Mouse (Mus musculus) erythroblast, adult 5-6 weeks (primary cell): ENCODE results near the gene Dlgap3. TPM values are rescaled to one million over a fixed set of nuclear protein-coding genes. Genes with fewer than 3 reads are reported as not detected.

Experiments used
- ATAC-seq: replicated peaks from 2 replicates; pipeline ENCODE4 v1.8.0; 2016; ENCODE audit warnings: moderate number of reproducible peaks, mild to moderate bottlenecking, moderate TSS enrichment, inconsistent platforms; ENCODE audit not compliant: poor library complexity, low FRiP score, severe bottlenecking
- total RNA-seq, 2 experiments: library from RNA; stranded (forward) in 1 of 2; stranded (reverse) in 1 of 2; fragments of 150-400 nt in 1 of 2; fragments of 200-764, 138-1000 nt in 1 of 2; gene quantifications; 2 replicates each; pipeline versions ENCODE4 v1.2.3 to v1.2.4; 2015 to 2017; ENCODE audit warnings: low replicate concordance in 2 of 2

Dlgap3 gene
- total RNA-seq, 2 experiments from 2014 or later = not detected

DNA sequence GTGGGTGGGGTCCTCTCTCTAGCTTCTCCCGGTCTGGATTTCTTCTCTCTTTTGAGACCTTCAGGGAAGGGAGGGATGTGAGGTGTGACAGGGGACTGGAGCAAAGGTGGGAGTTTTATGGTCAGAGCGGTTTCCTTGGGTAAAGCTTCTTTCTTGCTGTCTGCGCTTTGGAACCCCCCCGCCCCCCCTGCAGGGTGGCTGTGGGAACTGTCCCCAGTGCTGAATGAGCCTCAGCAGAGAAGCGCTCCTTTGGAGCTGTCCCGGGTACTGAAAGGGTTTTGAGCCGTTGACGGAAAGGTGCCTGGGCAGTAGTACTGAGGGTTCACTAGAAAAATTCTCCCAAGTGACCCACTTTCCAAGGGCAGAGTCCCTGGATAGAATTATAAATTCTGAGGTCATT lies 4.5 kb downstream of the Dlgap3 start:
- no peak for ATAC-seq

DNA sequence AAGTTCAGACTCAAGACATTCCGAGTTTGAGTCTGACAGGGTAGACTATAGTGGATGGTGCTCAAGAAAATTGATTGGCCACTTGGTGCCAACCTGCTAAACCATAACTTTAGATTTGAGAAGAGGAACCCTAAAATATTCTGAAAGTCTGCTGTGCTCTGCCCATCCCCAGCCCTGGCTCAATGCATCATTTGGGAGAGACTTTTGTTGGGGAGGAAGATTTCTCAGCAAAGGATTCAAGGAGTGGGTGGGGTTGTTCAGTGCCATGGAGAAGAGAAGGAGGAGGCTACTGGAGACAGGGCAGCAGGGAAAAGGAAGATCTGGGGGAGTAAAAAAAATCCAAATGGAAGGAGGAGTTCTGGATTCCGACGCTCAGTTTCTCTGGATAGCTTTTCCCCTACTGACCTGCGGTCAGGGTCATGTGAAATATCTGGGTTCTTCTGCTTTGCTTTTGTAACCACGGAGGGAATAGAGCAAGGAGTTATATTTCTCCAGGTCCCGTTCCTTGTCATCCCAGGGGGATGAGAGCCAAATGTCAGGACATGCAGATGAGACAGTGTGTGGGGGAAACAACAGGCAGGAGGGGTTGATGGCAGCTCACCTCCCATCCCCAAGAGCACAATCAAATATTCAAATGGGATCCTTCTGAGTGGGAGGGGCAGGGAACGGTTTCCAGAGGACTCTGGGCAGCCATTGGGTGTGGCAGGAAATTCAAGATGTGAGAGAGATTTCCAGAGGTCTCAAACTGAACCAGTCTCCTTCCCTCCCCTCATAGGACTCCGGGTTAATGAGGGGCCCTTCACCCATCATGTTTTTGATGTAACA lies 5.3 kb downstream of the Dlgap3 start:
- no peak for ATAC-seq

DNA sequence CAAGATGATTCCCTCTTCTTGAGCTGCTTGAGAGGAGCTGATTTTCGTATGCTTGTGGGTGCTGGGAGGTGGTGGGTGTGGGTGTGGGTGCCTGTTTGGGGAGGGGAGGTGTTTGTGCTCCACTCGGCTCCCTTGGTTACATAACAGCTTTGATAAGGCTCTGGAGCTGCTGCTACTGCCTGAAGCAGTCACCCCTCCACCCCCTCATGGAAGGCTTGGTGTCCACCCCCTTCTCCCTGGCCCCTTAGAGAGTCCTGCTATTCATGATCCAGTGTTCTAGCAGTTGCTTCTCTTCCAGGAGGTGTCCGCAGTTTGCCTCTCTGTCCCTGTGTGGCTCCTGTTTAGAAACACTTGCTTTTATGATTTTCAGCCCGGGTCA lies 5.9 kb downstream of the Dlgap3 start:
- no peak for ATAC-seq

DNA sequence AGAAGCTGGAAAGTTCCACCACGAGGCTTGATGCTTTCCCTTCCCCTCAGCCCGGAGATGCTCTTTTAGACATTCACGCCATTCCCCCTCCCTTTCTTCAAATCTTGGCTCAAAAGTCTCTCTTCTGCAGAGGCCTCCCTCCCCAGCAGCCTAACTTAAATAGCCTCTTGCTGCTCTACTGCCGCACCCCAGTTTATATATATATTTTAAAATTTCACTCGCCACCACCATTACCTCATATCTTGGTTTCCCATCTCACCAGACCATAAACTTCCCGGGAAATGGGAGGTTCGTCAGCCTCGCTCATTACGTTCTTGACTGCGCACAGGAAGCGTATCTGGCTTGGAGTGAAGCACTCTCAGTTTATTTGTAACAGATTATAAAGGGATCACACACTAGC lies 9.0 kb downstream of the Dlgap3 start:
- no peak for ATAC-seq

DNA sequence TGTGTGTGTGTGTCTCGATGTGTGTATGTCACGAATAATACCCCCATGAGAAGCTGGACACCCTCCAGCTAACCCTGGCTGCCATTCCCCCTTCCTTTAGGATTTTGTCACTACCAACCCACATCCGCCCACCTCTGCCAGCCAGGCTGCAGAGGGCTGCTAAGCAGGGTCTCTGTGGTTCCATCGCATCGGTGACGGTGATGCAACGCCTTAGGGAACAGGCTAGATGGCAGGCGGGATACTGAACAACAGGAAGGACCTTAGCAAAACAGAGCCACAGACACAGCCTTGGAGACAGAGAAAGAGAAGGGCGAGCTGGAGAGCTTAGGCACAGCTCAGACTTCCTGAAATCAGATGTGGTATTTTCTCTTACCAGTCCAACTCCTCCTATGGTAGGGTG lies 9.7 kb downstream of the Dlgap3 start:
- ATAC-seq = no peak

DNA sequence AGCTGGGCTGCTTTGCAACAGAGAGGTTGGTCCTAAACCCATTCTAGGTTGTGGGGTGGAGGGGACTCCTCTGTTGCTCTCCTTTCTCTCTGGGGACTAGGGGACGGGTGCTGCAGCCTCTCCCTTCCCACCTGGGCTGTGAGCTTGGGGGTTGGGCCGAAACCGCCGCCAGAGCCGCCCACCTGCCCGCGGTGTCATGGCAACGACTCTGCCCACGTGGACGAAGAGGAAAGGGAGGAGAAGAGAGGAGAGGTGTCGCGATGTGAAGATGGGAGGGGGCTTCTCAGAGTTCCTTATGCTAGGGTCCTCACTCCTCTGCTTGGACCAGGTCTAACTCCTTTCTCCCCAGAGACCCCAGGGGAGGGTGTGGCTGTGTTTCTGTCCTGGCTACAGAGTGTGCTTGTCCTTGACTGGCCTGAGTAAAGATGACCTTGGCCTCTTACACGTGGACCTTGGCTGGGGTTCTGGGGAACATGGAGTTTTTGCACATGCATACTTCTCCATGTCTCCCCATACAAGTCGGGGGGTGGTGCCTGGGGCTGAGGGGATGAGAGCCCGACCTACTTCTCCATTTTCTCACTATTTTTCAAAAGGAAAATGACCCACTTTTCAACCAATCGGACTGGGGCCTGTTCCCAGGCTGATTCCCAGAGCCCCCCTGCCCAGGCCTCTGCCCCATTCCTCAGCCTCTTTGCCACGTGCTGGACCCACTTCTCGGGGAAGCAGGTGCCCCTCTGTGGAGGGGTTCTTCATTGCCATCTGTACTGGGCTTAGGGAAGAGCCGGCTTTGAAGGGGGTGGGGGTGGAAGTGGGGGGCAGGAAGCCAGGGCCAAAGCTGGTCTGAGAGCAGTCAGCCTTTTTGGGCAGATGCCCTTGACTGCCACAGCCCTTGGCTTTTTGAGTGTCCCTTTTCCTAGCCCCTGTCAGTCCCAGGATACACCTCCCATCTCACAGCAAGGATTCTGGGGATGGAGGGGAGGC lies 10.8 kb downstream of the Dlgap3 start:
- no peak for ATAC-seq

DNA sequence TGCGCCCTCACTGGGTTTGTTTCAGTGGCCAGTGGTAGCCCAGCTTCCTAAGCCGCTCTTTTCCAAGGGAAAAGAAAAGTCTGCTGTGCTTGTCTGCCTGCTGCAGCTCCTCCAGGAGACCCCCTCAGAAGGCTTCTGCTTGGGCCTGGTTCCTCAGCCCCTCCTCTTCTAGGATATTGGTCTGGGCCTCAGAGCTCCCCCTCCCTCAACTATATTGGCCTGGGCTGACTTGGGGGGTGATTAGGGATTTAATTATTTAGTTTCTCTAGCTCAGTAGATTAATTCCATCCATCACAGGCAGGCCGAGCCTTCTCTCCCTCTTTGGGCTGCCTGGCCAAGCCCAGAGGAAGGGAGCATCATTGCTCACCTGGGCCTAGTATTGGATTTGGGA lies 11.4 kb downstream of the Dlgap3 start:
- ATAC-seq = no peak

DNA sequence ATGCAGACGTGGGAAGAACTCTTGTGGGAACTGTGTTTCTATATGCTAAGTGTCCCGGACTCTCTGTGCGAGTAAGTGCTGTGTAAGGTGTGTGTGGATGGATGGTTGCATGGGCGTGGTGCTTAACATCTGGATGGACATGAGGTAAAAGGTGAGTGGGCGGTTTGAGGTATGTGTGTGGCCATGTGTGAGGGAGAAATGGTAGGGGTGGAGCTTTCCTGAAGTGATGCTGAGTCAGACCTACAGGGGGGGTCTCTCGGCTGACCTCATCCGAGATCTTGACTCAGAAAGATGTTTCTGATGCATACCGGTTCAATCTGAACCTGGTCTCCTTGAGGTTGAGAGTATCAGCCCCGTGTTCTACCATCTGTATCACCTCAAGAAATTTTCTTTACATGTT lies 12.0 kb downstream of the Dlgap3 start:
- no peak for ATAC-seq

DNA sequence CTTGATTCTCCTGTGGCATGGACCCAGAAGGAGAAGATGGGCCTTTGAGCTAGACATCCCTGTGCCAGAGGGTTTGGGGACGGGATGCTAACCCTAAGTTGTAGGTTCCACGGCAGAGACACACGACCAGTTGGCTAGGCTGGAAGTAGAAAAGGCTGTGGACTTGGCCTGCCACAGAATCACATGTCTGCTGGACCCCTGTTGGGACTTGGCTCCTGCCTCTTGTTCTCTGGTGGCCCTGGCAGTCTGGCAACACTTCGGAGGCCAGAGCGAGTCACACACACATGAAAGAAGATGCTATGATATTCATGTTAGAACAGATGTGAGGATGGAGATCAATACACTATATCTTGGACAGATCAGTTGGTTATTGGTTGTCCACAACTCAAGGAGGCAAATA lies 14.9 kb downstream of the Dlgap3 start:
- no peak for ATAC-seq

DNA sequence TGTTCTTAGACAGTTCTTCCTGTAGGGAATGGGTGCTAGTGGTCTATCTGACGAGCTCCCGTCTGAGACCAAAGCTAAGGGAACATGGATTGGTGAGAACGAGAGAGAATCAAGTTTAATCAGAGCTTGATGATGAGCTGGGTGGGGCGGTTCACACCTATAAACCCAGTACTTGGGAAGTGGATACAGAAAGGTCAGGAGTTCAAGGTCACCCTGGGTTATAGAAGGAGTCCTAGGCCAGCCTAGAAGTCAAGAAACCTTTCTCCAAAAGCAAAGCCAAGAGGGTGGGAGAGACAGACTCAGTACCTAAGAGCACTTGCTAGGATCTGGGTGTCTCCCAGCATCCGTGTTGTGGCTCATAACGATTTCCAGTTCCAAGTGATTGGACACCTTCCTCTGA lies 21.9 kb downstream of the Dlgap3 start:
- ATAC-seq = no peak

DNA sequence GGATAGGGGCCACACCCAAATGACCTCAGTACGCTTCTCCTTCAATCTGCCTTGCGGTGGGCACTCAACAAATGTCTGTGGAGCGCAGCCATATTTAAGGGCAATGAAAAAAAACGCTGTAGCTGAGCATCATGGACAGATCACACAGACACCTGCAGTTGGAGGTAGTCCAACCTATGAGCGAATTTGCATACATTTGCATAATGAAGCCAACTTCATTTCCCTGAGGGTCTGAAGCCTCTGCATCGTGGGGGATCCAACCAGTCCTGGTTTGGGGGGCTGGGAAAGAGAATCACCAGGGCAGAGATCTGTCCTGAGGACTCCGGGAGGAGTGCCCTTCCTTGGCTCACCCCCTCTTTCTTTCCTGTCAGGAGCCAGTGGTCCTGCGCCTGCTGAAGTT lies 23.7 kb downstream of the Dlgap3 start:
- ATAC-seq = no peak

DNA sequence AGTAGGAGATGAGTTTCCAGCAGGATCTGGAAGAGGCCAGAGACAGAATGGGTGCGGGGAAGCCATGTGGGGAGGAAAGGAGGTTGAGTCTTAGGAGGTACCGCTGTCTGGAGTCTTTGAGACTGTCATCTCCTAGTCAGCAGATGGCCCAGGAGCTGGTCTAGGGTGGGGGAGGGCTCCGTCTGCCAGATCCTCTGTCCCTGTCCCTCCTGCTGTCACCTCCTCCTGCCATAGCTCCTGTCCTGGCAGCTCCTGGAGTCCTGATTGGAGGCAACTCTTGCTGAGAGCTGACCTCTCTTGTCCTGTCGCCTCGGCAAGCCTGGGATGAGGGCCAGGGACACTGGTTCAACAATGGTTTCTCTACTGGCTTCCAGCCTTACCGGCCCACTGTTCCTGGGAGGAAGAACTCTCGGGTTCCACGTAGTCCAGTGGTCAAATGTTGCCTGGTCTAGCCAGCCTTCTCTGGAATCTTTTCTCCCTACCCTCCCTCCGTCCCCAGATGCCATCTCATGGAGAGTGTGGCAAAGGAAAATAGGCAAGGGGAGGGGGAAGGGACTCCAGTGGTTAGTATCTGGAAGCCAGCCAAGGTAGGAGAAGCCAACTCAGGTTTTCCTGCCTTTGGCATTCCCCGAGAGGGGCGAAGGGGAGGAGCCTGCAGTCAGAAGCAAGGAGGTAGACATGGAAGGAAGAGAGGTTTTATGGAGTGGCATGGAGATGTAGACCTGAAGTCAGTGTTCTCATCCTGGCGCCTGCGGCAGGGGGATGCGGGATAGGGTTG lies 24.6 kb downstream of the Dlgap3 start:
- no peak for ATAC-seq

DNA sequence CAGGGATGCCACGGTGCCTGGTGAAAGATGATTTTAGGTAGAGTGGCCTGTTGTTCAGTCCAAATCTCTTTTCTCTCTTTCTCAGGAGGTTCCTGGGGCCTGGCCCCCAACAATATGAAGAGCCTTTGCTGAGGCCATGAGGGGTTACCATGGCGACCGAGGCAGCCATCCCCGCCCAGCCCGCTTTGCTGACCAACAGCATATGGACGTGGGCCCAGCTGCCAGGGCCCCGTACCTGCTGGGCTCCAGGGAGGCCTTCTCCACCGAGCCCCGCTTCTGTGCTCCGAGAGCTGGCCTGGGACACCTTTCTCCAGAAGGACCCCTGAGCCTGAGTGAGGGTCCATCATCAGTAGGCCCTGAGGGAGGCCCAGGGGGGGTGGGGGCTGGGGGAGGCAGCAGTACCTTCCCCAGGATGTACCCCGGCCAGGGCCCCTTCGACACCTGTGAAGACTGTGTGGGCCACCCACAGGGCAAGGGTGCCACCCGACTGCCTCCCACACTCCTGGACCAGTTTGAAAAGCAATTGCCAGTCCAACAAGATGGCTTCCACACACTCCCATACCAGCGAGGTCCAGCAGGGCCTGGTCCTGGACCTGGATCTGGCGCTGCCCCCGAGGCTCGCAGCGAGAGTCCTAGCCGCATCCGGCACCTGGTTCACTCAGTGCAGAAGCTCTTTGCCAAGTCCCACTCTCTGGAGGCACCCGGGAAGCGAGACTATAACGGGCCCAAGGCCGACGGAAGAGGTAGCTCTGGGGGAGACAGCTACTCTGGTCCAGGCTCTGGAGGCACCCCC lies 25.7 kb downstream of the Dlgap3 start:
- no peak for ATAC-seq

DNA sequence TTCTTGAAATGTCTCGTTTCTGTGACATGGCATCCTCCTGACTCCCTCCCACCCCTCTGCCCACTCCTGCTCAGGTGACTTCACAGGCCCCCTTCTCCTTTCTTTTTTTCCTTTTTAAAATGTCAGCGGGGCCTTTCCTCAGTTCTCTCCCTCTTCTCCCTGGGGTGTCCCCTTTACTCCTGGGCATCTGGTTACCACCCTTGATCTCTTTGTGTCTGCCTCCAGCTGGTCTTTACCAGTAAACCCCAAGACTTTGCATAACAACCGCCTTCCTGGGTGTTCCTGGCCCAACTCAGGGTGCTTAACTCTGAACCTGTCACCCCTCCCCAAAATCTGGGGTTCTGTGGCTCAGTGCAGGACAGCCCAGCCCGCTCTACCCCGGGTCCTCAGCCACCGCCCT lies 29.6 kb downstream of the Dlgap3 start:
- ATAC-seq = no peak

DNA sequence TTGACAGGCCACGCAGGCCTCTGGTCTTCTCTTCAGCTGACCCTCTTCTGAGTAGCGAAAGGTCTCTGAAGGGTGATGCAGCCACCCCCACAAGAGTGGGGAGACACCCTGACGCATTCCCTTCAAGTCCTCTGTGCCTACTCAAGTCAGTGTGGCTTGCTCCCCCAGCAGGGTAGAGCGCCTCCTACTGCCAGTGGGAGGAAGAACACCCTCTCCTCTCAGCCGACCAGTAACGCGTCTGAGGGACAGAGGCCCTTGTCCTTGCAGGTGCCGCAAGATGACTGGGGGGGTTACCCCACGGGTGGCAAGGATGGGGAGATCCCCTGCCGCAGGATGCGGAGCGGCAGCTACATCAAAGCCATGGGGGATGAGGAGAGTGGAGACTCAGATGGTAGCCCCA lies 30.4 kb downstream of the Dlgap3 start:
- no peak; the same call in 1 of the 2 replicates for ATAC-seq

DNA sequence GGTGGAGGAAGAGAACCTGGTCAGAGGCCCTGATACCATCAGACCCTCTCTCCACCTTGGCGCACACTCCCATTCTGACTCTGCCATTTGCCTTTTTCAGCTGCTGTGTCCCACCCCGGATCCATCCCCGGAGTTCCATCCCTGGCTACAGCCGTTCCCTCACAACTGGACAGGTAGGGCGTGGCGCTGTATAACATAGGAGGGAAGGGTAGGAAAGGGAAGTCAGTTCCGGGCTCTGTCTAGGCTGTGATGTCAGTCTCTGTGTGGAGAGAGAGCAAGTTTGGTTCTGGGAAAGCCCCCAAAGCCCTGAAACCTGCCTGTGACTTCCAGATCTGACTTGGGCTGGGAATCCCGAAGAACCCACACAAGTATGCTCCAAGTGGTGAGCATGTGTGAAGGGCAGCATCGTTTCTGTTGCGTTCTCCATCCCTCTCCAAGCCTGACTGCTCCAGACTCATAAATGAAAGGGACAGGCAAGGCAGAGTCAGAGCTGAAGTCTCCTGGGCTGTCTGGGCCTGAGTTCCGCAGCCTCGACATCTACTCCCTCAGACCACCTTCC lies 31.2 kb downstream of the Dlgap3 start:
- ATAC-seq = no peak

DNA sequence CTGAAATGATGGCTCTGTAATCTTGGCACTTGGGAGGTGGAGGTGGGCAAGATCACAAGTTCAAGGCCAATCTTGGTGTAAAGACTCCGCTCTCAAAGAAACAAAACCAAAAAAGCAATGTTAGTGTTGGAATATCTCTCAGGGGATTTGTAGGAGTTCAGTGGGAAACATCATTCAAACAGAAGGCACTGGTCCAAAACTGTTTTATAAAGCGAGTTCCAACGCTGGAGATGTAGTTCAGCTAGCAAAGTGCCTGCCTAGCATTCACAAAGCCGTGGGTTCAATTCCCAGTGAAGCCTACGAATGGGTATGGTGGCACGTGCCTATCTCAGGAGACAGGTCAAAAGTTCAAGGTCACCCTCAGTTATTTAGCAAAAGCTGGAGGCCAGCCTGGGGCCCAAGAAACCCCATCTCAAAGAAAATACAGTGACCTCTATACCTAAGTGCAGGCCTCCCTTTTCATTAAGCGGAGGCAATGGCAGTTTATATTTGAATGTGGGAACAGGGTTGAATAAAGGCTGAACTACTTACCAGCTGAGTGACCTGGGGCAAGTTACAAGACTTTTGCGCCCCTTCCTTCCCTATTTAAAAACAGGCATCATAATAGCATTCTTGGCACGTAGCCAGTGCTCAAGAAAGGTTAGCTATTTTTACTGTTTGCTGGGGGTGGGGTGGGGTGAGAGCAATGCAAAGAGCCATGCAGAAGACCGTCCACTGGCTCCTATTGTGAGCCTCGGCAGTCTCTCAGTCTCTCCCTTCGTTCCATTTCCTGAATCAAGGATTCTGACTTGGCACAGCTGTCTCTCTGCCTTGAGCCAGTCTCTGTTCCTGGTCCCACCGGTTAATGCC lies 32.0 kb downstream of the Dlgap3 start:
- no peak for ATAC-seq

DNA sequence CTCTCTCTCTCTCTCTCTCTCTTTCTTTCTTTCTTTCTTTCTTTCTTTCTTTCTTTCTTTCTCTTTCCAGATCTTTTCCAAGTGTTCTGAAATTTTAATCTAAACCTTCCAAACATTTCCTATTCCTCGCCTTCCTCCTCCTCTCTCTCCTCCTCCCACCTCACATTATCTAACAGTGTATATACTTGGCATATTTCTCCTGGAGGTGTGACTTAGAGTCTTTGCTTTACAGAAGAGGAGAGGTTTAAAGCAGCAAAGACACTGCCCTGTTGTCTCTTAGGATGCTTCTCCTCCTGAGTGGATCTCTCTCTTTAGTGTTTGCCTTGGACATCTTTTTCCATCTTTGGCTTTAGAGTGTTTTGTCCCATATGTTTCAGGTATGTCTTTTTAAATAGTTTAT lies 34.1 kb downstream of the Dlgap3 start:
- no peak for ATAC-seq
